Mouse (Mus musculus) gastrocnemius, adult 8-10 months (tissue): ENCODE results near the gene Supt20. TPM values are rescaled to one million over a fixed set of nuclear protein-coding genes. Genes with fewer than 3 reads are reported as not detected.
A peak's percentile ranks its signal among the peaks of the same experiment; 100 is the strongest.
"Not testable (repeated sequence)": the region's sequence is repeated elsewhere in the genome, so short reads cannot be mapped to it uniquely, and the experiment has no call there.

Experiments
- DNase-seq, 2 experiments: peaks; one replicate each; pipeline ENCODE4 v3.0.0; 2022; ENCODE audit warnings: low spot score in 2 of 2
- total RNA-seq, 4 experiments: library from RNA; stranded (reverse); gene quantifications; 2 replicates each; pipeline ENCODE4 v1.2.4; 2022

Supt20 gene
- total RNA-seq, 4 experiments from 2014 or later = 9.0 to 13.8 (median 10.8) TPM

- peak; percentile 20 to 36 for DNase-seq
Measured at GRCm38 (mm10) chr3:54755145-54756041, 62.8 kb downstream of the Supt20 start, which contains the start of gene Smad9. Gene Smad9 (plus strand): TSS chr3:54755582.

- DNase-seq = no peak
Measured at GRCm38 (mm10) chr3:54756058-54756457, 63.5 kb downstream of the Supt20 start.

GRCm38 (mm10) chr3:54757446-54757845 lies 64.8 kb downstream of the Supt20 start:
- no peak for DNase-seq

- DNase-seq = no peak
Measured at GRCm38 (mm10) chr3:54759211-54759610, 66.6 kb downstream of the Supt20 start.

- DNase-seq = no peak
Measured at GRCm38 (mm10) chr3:54760321-54761115, 67.9 kb downstream of the Supt20 start.

- no peak for DNase-seq
Measured at GRCm38 (mm10) chr3:54761258-54761657, 68.7 kb downstream of the Supt20 start.

- DNase-seq = peak in 1 of 2 experiments; percentile 5
Measured at GRCm38 (mm10) chr3:54764418-54764817, 71.8 kb downstream of the Supt20 start.

- not testable (repeated sequence) for DNase-seq
Measured at GRCm38 (mm10) chr3:54765521-54765920, 72.9 kb downstream of the Supt20 start.

GRCm38 (mm10) chr3:54766034-54766433 lies 73.4 kb downstream of the Supt20 start:
- no peak for DNase-seq

- DNase-seq = no peak
Measured at GRCm38 (mm10) chr3:54766811-54767210, 74.2 kb downstream of the Supt20 start.

GRCm38 (mm10) chr3:54768592-54768991 lies 76.0 kb downstream of the Supt20 start:
- no peak for DNase-seq

- no peak for DNase-seq
Measured at GRCm38 (mm10) chr3:54769349-54770275, 77.0 kb downstream of the Supt20 start.

GRCm38 (mm10) chr3:54773613-54774012 lies 81.0 kb downstream of the Supt20 start:
- no peak for DNase-seq

GRCm38 (mm10) chr3:54775989-54776631 lies 83.5 kb downstream of the Supt20 start:
- DNase-seq = no peak

Other genes starting within 250 kb of the Supt20 start
- not detected for gene Gm21958, start 21.5 kb downstream of the Supt20 start, total RNA-seq
- 10 to 100 TPM in 2 of 4 experiments, 1 to 10 TPM in 2; 7.7 to 16.0 (median 10.2) TPM for gene Exosc8, start 42.6 kb downstream of the Supt20 start, total RNA-seq
- 1 to 10 TPM; 6.3 to 7.9 (median 7.3) TPM for gene Alg5, start 42.7 kb downstream of the Supt20 start, total RNA-seq
- gene Smad9, start 62.8 kb downstream of the Supt20 start, total RNA-seq = under 1 TPM; 0.05 to 0.29 (median 0.11) TPM
- 10 to 100 TPM; 23.9 to 34.6 (median 29.8) TPM for gene Rfxap, start 115.0 kb downstream of the Supt20 start, total RNA-seq
- not detected for gene Sertm1, start 223.1 kb downstream of the Supt20 start, total RNA-seq